Mouse (Mus musculus): ENCODE data around the gene 6030408B16Rik. TPM values are rescaled to one million over a fixed set of nuclear protein-coding genes. Genes with fewer than 3 reads are reported as not detected.

Gene 6030408B16Rik
- polyA plus RNA-seq, 1 experiment from 2014 or later, result 1.9 TPM

- H3K4me3 ChIP-seq, result no peak overlapping the region
- no peak overlapping the region for H3K9ac ChIP-seq
- no peak overlapping the region for H3K27ac ChIP-seq
- no peak for ATAC-seq (ENCODE audit: low FRiP score, low read depth)
- peaks cover 27% of the 10 kb centered on the region for H3K4me1 ChIP-seq
- no peaks in the 10 kb centered on the region for H3K9me3 ChIP-seq
- H3K36me3 ChIP-seq, result 0 out of 2 replicates have a peak, but pooled peaks cover 6% of the 10 kb centered on the region
- H3K4me2 ChIP-seq (replicated peaks), result no peak overlapping the region
- WGBS, result 88% methylated on average over 7 of the region's 7 CpGs
- H3K27me3 ChIP-seq, result no peaks in the 10 kb centered on the region
Measured at GRCm38 (mm10) chr15:101255842-101256462, 37.1 kb upstream of the 6030408B16Rik start.

- no peak overlapping the region for H3K9ac ChIP-seq
- no peak overlapping the region for H3K4me3 ChIP-seq
- no peaks in the 10 kb centered on the region for H3K27me3 ChIP-seq
- 74% methylated on average over 14 of the region's 14 CpGs for WGBS
- no peaks in the 10 kb centered on the region for H3K9me3 ChIP-seq
- H3K36me3 ChIP-seq, result 0 out of 2 replicates have a peak, but pooled peaks cover 6% of the 10 kb centered on the region
- no peak overlapping the region for H3K4me2 ChIP-seq (replicated peaks)
- H3K4me1 ChIP-seq, result peaks cover 34% of the 10 kb centered on the region
- ATAC-seq (ENCODE audit: low FRiP score, low read depth), result no peak
- no peak overlapping the region for H3K27ac ChIP-seq
Measured at GRCm38 (mm10) chr15:101256463-101257206, 36.4 kb upstream of the 6030408B16Rik start.

GRCm38 (mm10) chr15:101258420-101258819, 34.6 kb upstream of the 6030408B16Rik start:
- H3K4me2 ChIP-seq (replicated peaks), result no peak overlapping the region

GRCm38 (mm10) chr15:101259922-101260321, 33.1 kb upstream of the 6030408B16Rik start:
- Histone ChIP-seq H3K4me3 (no peak overlapping the region), H3K27me3 (no peaks in the 10 kb centered on the region), H3K27ac (no peak overlapping the region), H3K36me3 (0 out of 2 replicates have a peak, but pooled peaks cover 6% of the 10 kb centered on the region), H3K4me2 (replicated peaks) (no peak overlapping the region), H3K4me1 (peaks cover 31% of the 10 kb centered on the region), H3K9ac (no peak overlapping the region), H3K9me3 (no peaks in the 10 kb centered on the region)
- WGBS, result 83% methylated on average over 3 of the region's 3 CpGs
- no peak for ATAC-seq (ENCODE audit: low FRiP score, low read depth)

More at GRCm38 (mm10) chr15:101258420-101258819, 34.6 kb upstream of the 6030408B16Rik start:
- Histone ChIP-seq H3K9ac (no peak overlapping the region), H3K27ac (no peak overlapping the region), H3K27me3 (no peaks in the 10 kb centered on the region), H3K4me1 (peaks cover 43% of the 10 kb centered on the region), H3K9me3 (no peaks in the 10 kb centered on the region), H3K4me3 (no peak overlapping the region), H3K36me3 (0 out of 2 replicates have a peak, but pooled peaks cover 6% of the 10 kb centered on the region)
- no peak for ATAC-seq (ENCODE audit: low FRiP score, low read depth)
- 84% methylated on average over 11 of the region's 11 CpGs for WGBS

- no peaks in the 10 kb centered on the region for H3K9me3 ChIP-seq
- H3K36me3 ChIP-seq, result 0 out of 2 replicates have a peak, but pooled peaks cover 6% of the 10 kb centered on the region
- peak overlapping the region; percentile 93 for H3K27ac ChIP-seq
- 0 out of 2 replicates have a peak, but pooled peaks cover under 1% of the 10 kb centered on the region for H3K27me3 ChIP-seq
- WGBS, result 56% methylated on average over 10 of the region's 10 CpGs
- no peak for ATAC-seq (ENCODE audit: low FRiP score, low read depth)
- no peak overlapping the region for H3K9ac ChIP-seq
- peak overlapping the region; percentile 7; the same call in 1 of the 2 replicates for H3K4me2 ChIP-seq (replicated peaks)
- H3K4me3 ChIP-seq, result no peak overlapping the region
- H3K4me1 ChIP-seq, result peaks cover 32% of the 10 kb centered on the region
Measured at GRCm38 (mm10) chr15:101260387-101260786, 32.6 kb upstream of the 6030408B16Rik start.

- Histone ChIP-seq H3K9ac (peak overlapping the region; percentile 57), H3K36me3 (0 out of 2 replicates have a peak, but pooled peaks cover 6% of the 10 kb centered on the region), H3K4me3 (no peak overlapping the region), H3K9me3 (no peaks in the 10 kb centered on the region), H3K4me1 (peaks cover 39% of the 10 kb centered on the region), H3K4me2 (replicated peaks) (peak overlapping the region; percentile 42), H3K27me3 (peaks cover 3% of the 10 kb centered on the region; the same call in 1 of the 2 replicates), H3K27ac (peak overlapping the region; percentile 93)
- WGBS, result 41% methylated on average over 13 of the region's 13 CpGs
- peak; percentile 29; the same call in 1 of the 2 replicates for ATAC-seq (ENCODE audit: low FRiP score, low read depth)
Measured at GRCm38 (mm10) chr15:101260874-101261622, 32.0 kb upstream of the 6030408B16Rik start.

- H3K4me2 ChIP-seq (replicated peaks), result no peak overlapping the region
- H3K4me3 ChIP-seq, result no peak overlapping the region
- H3K9ac ChIP-seq, result no peak overlapping the region
- no peak overlapping the region for H3K27ac ChIP-seq
- no peaks in the 10 kb centered on the region for H3K9me3 ChIP-seq
- H3K4me1 ChIP-seq, result peaks cover 48% of the 10 kb centered on the region
- peaks cover 3% of the 10 kb centered on the region; the same call in 1 of the 2 replicates for H3K27me3 ChIP-seq
- ATAC-seq (ENCODE audit: low FRiP score, low read depth), result no peak
- H3K36me3 ChIP-seq, result 0 out of 2 replicates have a peak, but pooled peaks cover 6% of the 10 kb centered on the region
- 65% methylated on average over 5 of the region's 5 CpGs for WGBS
Measured at GRCm38 (mm10) chr15:101262502-101262901, 30.5 kb upstream of the 6030408B16Rik start.

- Histone ChIP-seq H3K9me3 (no peaks in the 10 kb centered on the region), H3K4me3 (peak overlapping the region; percentile 48), H3K36me3 (peaks cover 18% of the 10 kb centered on the region), H3K27ac (peak overlapping the region; percentile 70; the same call in 1 of the 2 replicates), H3K9ac (peak overlapping the region; percentile 67), H3K27me3 (peaks cover 16% of the 10 kb centered on the region), H3K4me1 (peaks cover 40% of the 10 kb centered on the region), H3K4me2 (replicated peaks) (peak overlapping the region; percentile 85)
- 1% methylated on average over 57 of the region's 57 CpGs for WGBS
- ATAC-seq (ENCODE audit: low FRiP score, low read depth), result peak; percentile 92
Measured at GRCm38 (mm10) chr15:101266132-101266963, 26.7 kb upstream of the 6030408B16Rik start.

GRCm38 (mm10) chr15:101267053-101268032, 25.7 kb upstream of the 6030408B16Rik start:
- Histone ChIP-seq H3K36me3 (peaks cover 28% of the 10 kb centered on the region), H3K4me2 (replicated peaks) (peak overlapping the region; percentile 85), H3K9ac (peak overlapping the region; percentile 67), H3K4me3 (peak overlapping the region; percentile 48), H3K9me3 (no peaks in the 10 kb centered on the region), H3K4me1 (peaks cover 31% of the 10 kb centered on the region), H3K27me3 (peaks cover 16% of the 10 kb centered on the region), H3K27ac (peak overlapping the region; percentile 59; the same call in 1 of the 2 replicates)
- WGBS, result 3% methylated on average over 25 of the region's 25 CpGs
- peak; percentile 16; the same call in 1 of the 2 replicates for ATAC-seq (ENCODE audit: low FRiP score, low read depth)

- Histone ChIP-seq H3K27ac (no peak overlapping the region), H3K36me3 (peaks cover 53% of the 10 kb centered on the region), H3K9ac (no peak overlapping the region), H3K4me3 (no peak overlapping the region), H3K9me3 (no peaks in the 10 kb centered on the region), H3K4me2 (replicated peaks) (no peak overlapping the region), H3K4me1 (peaks cover 24% of the 10 kb centered on the region), H3K27me3 (peaks cover 16% of the 10 kb centered on the region)
- WGBS, result 89% methylated on average over 29 of the region's 29 CpGs
- ATAC-seq (ENCODE audit: low FRiP score, low read depth), result no peak
Measured at GRCm38 (mm10) chr15:101270101-101270820, 22.8 kb upstream of the 6030408B16Rik start.

Data from limb, embryonic 13.5 days (tissue).